Mouse (Mus musculus): ENCODE measurements around the gene Acaca. TPM values are rescaled to one million over a fixed set of nuclear protein-coding genes. Genes with fewer than 3 reads are reported as not detected.

Gene Acaca
- 8.4 TPM for polyA plus RNA-seq (2014; fragmentation: Illumina TruSeq; extraction: RNeasy Lipid Tissue Mini Kit (QIAGEN cat#74804); ENCODE audit: low read depth, low replicate concordance)

GRCm38 (mm10) chr11:84128943-84129798 lies at the start of gene Acaca, which contains the start of gene Tada2a:
TSS of gene Acaca (plus strand) at chr11:84129672.
TSS of gene Tada2a (minus strand) at chr11:84129600.

GRCm38 (mm10) chr11:84167046-84167526 lies 37.6 kb downstream of the Acaca start, which contains the start of gene Gm11437:
TSS of gene Gm11437 (minus strand) at chr11:84167476.

Other genes starting within 250 kb of the Acaca start
- 14.3 TPM for gene Ddx52, start 187.6 kb upstream of the Acaca start, polyA plus RNA-seq (2014; fragmentation: Illumina TruSeq; extraction: RNeasy Lipid Tissue Mini Kit (QIAGEN cat#74804); ENCODE audit: low read depth, low replicate concordance)
- gene Synrg, start 165.2 kb upstream of the Acaca start, polyA plus RNA-seq (2014; fragmentation: Illumina TruSeq; extraction: RNeasy Lipid Tissue Mini Kit (QIAGEN cat#74804); ENCODE audit: low read depth, low replicate concordance), result 17.7 TPM
- gene Dusp14, start 60.4 kb upstream of the Acaca start, polyA plus RNA-seq (2014; fragmentation: Illumina TruSeq; extraction: RNeasy Lipid Tissue Mini Kit (QIAGEN cat#74804); ENCODE audit: low read depth, low replicate concordance), result 0.50 TPM
- 10.2 TPM for gene Tada2a, start 72 bp upstream of the Acaca start, polyA plus RNA-seq (2014; fragmentation: Illumina TruSeq; extraction: RNeasy Lipid Tissue Mini Kit (QIAGEN cat#74804); ENCODE audit: low read depth, low replicate concordance)
- gene Gm11437, start 37.8 kb downstream of the Acaca start, polyA plus RNA-seq (2014; fragmentation: Illumina TruSeq; extraction: RNeasy Lipid Tissue Mini Kit (QIAGEN cat#74804); ENCODE audit: low read depth, low replicate concordance), result not detected

All from heart, adult 10 weeks (tissue).